Mouse (Mus musculus): Measurements from ENCODE around the gene Exoc3l4.

Gene Exoc3l4

GRCm38 (mm10) chr12:111416921-111417779, at the start of gene Exoc3l4:
TSS of gene Exoc3l4 (plus strand) at chr12:111417017.
- no peak for DNase-seq (ENCODE audit: low read depth, low spot score)

DNA sequence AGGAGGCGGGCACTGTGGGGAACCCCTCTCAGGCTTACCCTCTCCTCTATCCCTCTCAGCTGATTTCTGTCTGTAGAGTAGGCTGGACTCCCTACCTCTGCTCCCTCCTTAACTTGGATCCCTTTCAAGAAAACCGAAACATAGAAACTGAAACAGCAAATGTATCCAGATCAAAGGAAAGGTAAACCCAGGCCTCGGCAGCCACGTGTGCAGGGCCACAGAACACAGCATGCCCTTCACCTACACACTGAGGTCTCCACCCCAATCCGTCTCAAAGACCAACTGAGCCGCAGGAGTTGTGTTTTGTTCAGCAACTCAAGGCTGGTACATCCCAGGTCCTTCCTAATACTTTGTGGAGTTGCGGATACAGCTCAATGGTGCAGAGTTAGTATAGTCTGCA, 49.8 kb upstream of the Exoc3l4 start:
- DNase-seq (ENCODE audit: low read depth, low spot score): no peak

DNA sequence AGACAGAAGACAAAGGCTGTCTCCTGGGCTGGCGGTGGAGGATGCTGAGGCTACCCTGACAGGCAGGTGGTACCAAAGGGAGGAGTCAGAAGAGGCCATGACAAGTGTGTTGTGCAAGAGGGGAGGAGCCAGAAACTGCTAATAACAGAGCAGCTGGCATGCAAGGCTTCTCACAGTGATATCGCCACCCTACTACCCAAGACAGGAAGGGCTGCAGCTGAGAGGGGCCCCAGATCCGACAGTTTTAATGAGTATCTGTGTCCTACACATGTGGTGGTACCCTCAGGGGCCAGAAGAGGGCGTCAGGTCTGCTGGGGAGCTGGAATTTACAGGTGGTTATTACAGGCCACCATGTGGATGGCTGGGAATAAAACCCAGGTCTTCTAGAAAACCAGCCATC, 46.6 kb upstream of the Exoc3l4 start:
- no peak for DNase-seq (ENCODE audit: low read depth, low spot score)

DNA sequence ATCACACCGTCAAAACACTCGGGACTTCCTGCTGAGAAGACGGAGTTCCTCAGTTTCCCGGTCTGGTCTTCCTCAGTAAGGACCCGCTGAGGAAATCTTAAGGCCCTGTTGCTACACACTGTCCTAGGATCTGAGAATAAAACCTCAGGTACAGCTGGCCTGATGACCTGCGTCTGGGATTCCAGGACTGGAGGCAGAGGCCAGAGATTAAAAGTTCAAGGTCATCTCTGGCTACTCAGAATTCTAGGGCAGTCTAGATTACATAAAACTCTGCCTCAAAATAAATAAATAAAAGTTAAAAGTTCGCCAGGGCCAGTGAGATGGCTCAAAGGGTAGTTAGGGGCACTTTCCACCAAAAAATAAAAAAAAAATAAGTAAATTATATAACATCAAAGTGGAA, 44.9 kb upstream of the Exoc3l4 start:
- DNase-seq (ENCODE audit: low read depth, low spot score): no peak

GRCm38 (mm10) chr12:111373411-111373810, 43.4 kb upstream of the Exoc3l4 start:
- no peak for DNase-seq (ENCODE audit: low read depth, low spot score)

- no peak for DNase-seq (ENCODE audit: low read depth, low spot score)
Observed at GRCm38 (mm10) chr12:111374727-111375126, 42.1 kb upstream of the Exoc3l4 start.

DNA sequence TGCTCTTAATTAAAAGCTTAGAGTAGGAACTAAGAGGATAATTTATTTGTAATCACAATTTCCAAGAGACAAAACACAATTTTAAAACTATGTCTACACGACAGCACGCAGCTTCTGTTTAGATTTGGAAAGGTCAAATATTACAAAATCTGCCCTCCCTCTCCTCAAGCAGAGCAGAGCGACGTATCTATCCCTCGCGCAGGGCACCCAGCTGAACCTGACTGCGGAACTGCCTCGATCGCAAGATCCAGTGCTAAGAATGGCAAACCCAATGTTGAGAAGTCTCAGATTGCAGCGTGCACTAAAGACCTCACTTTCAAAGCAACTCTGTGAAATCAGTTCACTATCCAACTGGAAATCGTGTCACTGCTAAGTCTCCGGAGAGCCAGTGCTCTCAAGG, 41.3 kb upstream of the Exoc3l4 start:
- no peak for DNase-seq (ENCODE audit: low read depth, low spot score)

DNA sequence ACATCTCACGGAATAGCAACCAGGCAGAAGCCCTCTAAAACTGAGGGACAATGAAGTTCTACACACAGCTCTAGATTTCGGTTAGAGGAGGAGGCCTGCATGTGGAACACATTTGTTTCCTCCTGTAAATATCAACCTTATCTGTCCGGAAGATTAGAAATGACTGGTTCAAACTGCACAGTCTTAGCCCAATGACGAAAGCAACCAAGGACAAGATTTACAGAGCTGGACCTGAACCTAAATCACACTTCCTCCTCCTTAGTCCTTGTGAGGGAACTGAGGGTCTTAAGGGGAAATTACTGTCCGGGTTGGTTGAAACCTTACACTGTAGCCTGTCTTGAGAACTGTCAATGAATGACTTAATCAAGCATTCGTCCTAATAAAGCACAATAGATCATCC, 40.8 kb upstream of the Exoc3l4 start:
- DNase-seq (ENCODE audit: low read depth, low spot score): no peak

- peak; percentile 4 for DNase-seq (ENCODE audit: low read depth, low spot score)
Observed at GRCm38 (mm10) chr12:111376826-111377331, 39.9 kb upstream of the Exoc3l4 start.

DNA sequence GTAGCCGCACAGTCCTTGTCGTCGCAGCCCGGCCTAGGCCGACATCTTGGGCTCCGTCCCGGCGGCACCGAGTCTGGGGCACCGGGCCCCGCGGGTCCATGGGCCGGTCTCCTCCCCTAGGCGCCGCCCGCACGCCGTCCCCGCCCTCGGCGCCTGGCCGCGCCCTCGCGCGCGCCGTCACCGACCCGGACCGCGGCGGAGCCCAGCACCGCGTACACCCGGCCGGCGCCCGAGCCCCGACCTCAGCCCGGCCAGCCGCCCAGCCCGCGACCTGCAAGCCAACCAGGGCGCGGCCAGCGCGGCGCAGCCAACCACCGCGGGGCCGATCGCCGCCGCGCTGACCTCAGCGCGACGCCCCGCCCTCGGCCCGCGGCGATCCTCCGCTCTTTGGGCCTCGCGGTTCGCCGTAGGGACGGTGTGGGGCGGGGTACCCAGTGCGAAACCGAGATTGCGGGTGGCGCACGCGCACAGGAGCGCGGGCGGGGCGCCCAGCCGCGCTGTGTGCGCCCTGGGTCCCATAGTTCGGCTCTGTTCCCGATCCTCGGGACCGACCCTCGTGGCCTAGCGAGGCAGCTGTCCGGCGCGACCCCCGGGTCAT, 39.3 kb upstream of the Exoc3l4 start, which contains the start of gene Cdc42bpb:
Cdc42bpb (minus strand) TSS at position 343 of the 598 bp plus-strand sequence.
- DNase-seq (ENCODE audit: low read depth, low spot score): peak; percentile 53

DNA sequence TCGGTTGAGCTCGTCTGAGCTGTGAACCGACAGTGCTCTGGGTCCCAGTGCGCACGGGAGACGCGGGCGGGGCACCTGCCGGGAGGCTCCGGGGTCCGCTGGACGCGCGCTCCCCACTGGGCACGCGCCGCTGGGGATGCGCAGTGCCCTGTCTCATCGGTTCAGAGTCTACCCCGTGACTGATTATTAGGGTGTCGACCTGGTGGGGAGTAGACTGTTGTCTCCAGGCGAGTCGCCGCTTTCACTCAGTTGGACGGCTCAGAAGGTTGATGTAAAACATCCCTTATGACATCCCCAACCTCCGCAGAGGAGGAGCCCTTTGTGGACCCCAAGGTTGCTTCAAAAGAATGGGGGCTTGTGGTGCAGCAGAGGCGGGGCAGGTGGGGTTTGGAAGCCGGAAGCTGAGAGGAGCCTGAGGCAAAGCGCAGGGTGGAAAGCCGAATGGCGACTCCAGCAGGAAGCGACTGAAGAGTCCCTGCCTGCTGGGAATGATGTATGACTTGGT, 38.8 kb upstream of the Exoc3l4 start:
- DNase-seq (ENCODE audit: low read depth, low spot score): peak; percentile 6

DNA sequence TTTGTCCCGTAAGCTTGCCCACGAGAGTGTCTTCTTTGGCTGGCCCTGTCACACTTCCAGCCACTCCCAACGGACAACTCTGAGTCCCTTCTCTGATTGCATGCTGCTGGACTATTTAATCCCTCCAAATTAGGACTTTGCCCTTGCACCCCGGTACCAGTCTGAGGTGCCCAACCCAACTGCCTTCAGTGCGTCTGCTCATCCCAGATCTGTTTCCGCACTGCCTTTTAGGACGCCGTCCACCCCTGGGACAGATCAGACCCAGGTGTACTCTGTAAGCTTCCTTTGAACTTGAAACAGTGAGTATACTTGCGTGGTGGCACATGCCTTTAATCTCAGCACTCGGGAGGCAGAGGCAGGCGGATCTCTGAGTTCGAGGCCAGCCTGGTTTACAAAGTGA, 38.0 kb upstream of the Exoc3l4 start:
- no peak for DNase-seq (ENCODE audit: low read depth, low spot score)

DNA sequence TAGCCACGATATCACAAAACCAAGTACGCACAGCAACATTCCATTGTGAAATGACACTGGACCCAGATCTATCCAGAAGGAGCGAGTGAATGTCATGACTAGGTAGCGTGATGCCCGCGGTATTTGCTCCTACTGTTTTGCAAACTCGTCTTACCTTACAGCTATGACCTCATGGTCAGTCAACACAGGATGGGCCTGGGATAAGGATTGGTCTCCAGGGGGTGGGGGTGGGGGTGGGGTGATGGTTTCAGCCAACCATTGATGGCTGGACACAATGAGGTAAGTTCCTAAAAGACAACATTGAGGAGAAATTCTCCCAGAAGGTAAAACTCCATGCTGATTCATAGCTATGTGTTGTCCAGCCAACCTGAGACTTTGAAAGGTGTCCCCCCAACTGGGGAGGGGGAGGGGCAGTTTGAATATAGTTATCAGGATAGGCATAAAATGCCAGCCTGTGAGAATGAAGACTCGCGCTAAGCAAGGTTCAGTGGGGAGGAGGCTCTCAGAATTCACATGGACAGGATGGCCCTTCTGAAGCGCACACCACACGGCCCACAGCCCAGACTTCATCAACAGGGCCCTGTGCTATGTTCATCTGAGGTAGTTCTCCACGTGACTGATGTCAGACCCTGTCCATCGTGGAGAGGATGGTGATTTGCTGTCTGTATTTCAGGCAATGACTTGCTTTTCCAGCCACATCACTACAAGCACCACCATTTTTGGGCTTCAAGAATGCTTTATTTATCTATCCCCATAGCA, 30.8 kb upstream of the Exoc3l4 start:
- no peak for DNase-seq (ENCODE audit: low read depth, low spot score)

DNA sequence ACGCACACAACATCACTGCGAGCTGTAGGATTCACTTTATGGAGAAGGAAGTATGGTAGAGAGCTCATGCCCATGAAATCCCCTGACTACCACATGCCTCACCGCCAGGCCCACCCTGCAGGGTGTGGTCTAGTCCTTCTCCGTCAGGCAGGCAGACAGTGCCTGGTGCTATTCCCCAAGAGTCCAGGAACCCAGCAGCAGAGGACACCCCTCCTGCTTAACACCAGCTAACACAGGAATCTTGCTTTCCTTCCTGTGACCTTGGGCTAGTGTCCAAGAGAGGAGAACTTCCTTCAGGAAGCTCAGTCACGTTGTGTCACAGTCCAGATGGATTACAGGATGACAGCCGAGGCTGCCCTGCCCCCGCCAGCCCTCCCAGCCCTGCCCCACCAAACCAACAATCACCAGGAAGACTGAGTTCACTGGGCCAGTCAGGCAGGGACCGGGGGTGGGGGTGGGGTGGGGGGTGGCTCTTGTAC, 30.1 kb upstream of the Exoc3l4 start:
- no peak for DNase-seq (ENCODE audit: low read depth, low spot score)

DNA sequence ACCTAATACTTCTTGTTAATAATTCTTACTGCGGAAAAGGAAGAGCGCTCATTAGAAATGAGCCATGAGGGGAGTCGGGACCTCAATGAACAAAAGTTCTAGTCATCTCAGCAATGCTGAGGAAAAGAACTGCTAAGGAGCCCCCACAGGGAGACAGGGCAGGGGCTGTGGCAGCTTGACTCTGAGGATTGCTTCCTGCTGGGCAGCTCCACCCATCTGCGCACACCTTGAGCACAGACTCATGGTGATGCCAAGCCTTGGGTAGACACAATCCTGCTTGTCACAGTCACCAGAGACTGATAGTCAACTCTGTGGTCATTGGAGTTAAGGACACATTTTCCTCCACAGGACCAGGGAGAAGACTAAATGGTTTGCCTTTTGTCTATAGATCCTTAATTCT, 29.7 kb upstream of the Exoc3l4 start:
- DNase-seq (ENCODE audit: low read depth, low spot score): no peak

- DNase-seq (ENCODE audit: low read depth, low spot score): no peak
Observed at GRCm38 (mm10) chr12:111394008-111394407, 22.8 kb upstream of the Exoc3l4 start.

DNA sequence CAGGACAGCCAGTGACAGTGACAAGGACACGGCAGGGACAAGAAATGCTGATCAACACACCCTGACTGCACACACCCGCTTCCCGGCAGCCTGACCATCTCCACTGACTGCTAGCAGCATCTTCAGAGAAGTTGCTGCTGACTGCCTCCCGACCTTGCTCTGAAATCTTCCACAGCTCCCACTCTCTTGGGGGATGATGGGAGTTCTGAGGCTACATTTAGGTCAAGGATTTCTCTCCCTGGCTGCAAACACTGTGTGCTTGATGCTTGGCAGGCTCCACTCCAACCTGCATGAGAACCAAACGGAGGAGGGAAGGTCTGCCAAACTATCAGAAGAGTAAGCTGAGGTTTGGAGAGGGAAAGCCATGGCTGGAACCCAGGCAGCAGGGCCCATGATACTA, 19.8 kb upstream of the Exoc3l4 start:
- DNase-seq (ENCODE audit: low read depth, low spot score): no peak

DNA sequence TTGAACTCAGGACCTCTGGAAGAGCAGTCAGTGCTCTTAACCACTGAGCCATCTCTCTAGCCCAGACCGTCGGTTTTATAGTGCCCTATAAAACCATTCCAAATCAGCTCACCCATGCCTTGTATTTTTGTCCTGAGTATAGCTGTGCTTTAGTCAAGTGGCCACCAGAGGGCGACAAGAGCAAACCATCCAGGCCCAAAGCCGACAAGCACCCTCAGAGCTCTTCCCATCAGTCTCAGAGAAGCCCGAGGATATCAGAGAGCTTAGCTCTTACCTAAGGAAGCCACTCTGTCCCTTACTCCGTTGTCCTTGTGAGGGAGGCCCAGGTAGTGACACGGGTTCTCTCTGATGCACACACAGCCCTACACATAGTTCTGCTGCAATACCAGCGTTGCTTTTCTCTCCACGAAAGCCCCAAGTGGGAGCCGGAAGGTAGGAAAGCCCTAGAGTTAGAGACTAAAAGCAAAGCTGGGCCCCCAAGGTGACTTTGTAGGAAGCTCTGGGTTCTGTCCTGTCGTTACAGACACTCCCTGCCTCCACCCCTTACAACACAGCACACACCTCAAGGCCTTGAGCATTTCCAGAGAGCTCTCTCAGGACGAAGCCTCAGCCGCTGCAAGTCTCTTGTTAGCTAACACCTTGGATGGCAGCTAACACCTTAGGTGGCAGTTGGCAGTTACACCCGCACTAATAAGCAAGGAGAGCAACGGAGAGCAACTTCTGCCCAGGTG, 15.2 kb upstream of the Exoc3l4 start:
- peak; percentile 77 for DNase-seq (ENCODE audit: low read depth, low spot score)

DNA sequence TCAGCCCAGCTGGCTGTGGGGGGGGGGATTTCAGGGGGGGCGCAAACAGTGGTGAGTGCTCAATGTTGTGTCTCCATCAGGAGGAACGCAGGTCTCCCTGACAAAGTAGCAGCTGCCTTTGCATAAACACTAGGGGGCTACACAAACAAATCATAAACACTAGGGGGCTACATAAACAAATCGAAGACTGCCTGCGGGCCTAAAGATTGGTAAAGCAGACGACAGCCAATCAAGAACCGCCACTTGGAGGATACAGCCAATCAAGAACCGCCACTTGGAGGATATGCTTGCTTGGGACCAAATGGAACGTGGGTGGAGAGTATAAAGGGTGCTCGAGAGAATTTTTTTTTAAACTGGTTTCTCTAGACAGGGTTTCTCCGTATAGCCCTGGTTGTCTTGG, 11.9 kb upstream of the Exoc3l4 start:
- no peak for DNase-seq (ENCODE audit: low read depth, low spot score)

- DNase-seq (ENCODE audit: low read depth, low spot score): no peak
Observed at GRCm38 (mm10) chr12:111406622-111407021, 10.2 kb upstream of the Exoc3l4 start, which contains the start of gene Lbhd2. TSS of gene Lbhd2 (plus strand) at chr12:111406809.

GRCm38 (mm10) chr12:111409583-111409982, 7.2 kb upstream of the Exoc3l4 start:
- no peak for DNase-seq (ENCODE audit: low read depth, low spot score)
